Comparison of ENCODE assay signal across 8 mouse cellular contexts in the genomic region with DNA sequence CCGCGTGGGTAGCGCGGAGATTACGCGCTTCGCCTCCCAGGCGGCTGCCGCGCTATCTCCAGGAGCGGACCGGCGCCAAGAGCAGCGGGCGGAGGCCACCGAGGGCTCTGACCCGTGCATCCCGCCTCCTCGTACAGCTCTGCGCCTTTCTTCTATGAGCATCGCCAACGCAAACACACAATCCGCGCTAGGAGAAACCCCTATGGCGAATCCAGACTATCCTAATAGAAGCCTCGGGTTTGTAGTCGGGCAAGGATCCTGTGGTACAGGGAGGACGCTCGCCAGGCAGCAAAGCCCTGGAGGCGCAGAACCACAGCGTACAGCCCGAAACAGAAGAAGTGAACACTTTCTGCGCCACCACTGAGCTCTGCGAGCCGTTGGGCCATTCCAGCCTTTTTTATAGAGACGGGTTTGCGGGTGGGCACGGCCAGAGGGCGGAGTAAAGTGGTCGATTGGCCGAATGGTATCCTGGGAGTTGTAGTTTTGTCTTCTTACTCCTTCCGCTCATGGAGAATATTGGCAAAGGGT.
A peak's percentile ranks its signal among the peaks of the same experiment; 100 is the strongest.
DNase-seq lines count a peak whose midpoint lies in the region; TF ChIP-seq lines count a peak whose summit lies in the region.

No protein-coding gene starts in this region.

- peak; percentile 69 for DNase-seq in WW6 (ENCODE audit: low read depth, low spot score)
- peak; percentile 65 to 83 for DNase-seq in cerebellum, postnatal 4 days (ENCODE audit: low spot score in 2 of 2)
- peak; percentile 41 to 60 for DNase-seq in gastrocnemius, adult 8-10 months (ENCODE audit: low spot score in 2 of 2)
- peak; percentile 74 for DNase-seq in hindlimb bud, embryonic 11.5 days (ENCODE audit: extremely low spot score, low read depth, low spot score)
- DNase-seq in left cerebral cortex, adult 2 months (ENCODE audit: extremely low spot score in 1 of 2, low spot score in 2 of 2), result peak; percentile 89 to 93
- DNase-seq in lung, postnatal 4 days, result peak; percentile 79 to 84
- DNase-seq in retina, postnatal 7 days (ENCODE audit: low read depth, low spot score), result peak; percentile 65
- peak; percentile 73 for DNase-seq in urinary bladder, postnatal 25 days (ENCODE audit: low spot score)

- intact Hi-C loops in left cerebral cortex, adult 2 months (cut with DNase I), result loop anchor here (2.0 kb wide), 1 partner anchor 25 kb away; no protein-coding TSS in a partner anchor

- H3K4me3 ChIP-seq in left cerebral cortex, adult 2 months, result peak overlapping the region; percentile 75

- peak overlapping the region; percentile 97 for H3K27ac ChIP-seq in left cerebral cortex, adult 2 months

- TF ChIP-seq CTCF in left cerebral cortex, adult 2 months (IDR thresholded peaks at IDR 0.05), result no peak

Comparison
In these comparisons a context has a peak if more than half of its experiments do, and no peak if none do; other contexts are left out.
1. Peak in every context shown above with its lines: DNase-seq, H3K4me3 ChIP-seq and H3K27ac ChIP-seq.